Mouse (Mus musculus): ENCODE results near the gene Olfr76. TPM values are rescaled to one million over a fixed set of nuclear protein-coding genes. Genes with fewer than 3 reads are reported as not detected.
"Not testable (repeated sequence)": the region's sequence is repeated elsewhere in the genome, so short reads cannot be mapped to it uniquely, and the experiment has no call there.

Olfr76 gene
- not detected for total RNA-seq (2021)

DNA sequence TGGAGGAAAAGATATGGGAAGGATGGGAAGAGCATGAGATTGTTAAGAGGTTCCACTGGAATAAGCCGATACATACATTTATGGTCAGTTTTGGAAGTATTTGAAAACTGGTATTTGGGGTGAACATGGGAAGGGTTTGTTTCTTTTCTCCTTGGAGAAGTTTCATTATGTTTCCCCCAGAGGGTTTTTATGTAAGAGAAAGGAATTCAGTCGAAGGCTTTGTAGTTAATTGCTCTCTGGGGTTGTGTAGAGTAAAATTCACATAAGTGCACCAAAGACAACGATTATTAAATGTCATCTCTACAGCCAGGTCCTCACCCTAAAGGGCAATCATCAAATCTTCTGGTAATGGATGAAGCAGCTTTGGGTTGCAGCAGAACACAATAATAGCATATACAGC lies at the start of gene Olfr76:
Olfr76 (minus strand) TSS at position 101 of the 400 bp plus-strand sequence.
- no peak for DNase-seq (ENCODE audit: low spot score in 2 of 2)
- intact Hi-C loops (cut with DNase I), result no loop called here

DNA sequence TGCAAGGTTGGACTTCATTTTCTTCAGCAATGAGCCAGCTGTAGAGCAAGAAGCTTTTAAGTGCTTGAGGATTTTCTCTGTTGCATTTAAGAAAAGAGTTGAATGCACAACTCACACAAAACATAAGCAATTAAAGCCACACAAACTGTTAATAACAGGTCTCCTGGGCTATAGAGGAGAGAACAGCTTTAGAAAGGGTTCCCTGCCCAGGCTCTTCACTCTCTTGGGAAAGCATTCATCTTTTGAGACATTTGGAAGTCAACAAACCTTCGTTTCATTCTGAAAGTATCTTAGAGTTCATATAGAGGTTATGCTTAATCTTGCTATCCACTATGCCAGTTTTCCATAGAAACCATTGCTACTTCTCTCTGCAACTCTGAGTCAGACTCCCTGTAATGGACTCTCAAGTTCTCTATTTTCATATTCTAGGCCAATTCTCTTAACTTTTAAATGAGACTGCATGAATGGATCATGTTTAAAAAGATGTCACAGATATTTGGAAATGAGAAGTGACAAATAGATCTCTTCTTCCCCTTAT lies 47.1 kb upstream of the Olfr76 start, which contains the start of gene Olfr1555-ps1:
Olfr1555-ps1 (minus strand) TSS at position 51 of the 538 bp plus-strand sequence.
- DNase-seq (ENCODE audit: low spot score in 2 of 2); intact Hi-C loops (cut with DNase I): not testable (repeated sequence)

DNA sequence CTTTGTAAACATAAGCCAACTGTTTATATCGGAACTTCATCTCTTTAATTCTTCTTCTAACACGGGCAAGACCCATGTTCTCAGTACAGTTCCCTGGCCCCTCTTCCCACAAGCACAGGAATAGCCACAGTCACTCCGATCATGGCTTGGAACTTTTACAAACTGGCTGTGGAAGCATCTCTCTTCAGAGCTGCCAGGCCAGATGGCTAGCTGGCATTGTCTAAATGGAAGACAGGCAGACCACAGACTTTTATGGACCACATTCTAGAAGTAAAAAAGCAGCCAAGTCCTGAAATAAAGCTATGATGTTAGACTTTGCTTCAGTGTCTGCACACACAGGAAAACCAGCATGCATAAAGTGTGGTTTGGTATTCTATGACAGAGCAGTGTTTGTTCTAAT lies 22.4 kb upstream of the Olfr76 start:
- peak in 1 of 2 experiments; percentile 80 for DNase-seq (ENCODE audit: low spot score in 2 of 2)
- intact Hi-C loops (cut with DNase I), result loop anchor here (2.0 kb wide), 1 partner anchor 41 kb away; no protein-coding TSS in a partner anchor

DNA sequence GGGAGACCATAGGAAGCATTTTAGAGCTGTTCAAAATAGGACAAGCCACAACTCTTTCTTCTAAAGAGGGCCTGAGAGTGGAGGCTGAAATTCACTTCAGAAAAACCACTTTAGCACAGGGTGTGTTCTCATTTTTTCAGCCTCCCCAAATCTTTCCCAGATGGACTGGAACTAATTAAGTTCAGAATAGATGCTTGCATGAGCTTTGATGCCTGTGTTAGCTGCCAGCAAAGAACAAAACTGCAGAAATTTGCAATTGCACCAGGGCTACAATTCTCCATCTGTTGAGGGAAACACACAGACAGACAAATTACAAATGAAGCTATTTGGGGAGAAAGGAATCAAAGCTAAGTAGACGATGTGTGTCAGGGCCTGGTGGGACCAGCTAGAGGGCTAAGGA lies 20.4 kb upstream of the Olfr76 start:
- intact Hi-C loops (cut with DNase I), result loop anchor here (5.0 kb wide), 2 partner anchors 269 to 359 kb away; partner anchors contain the start of gene Dtx4
- DNase-seq (ENCODE audit: low spot score in 2 of 2), result peak; percentile 46 to 94

GRCm38 (mm10) chr19:12134289-12134688 lies 11.3 kb upstream of the Olfr76 start:
- intact Hi-C loops (cut with DNase I), result loop anchor here (10.0 kb wide), 1 partner anchor 461 kb away; the partner anchor contains the start of gene Gm4952
- peak; percentile 42 to 75 for DNase-seq (ENCODE audit: low spot score in 2 of 2)

GRCm38 (mm10) chr19:12116464-12116863 lies 6.5 kb downstream of the Olfr76 start:
- DNase-seq (ENCODE audit: low spot score in 2 of 2), result no peak
- intact Hi-C loops (cut with DNase I), result no loop called here

GRCm38 (mm10) chr19:12115797-12116196 lies 7.2 kb downstream of the Olfr76 start, which contains the start of gene Olfr1428:
Olfr1428 (minus strand) TSS chr19:12115897.
- no peak for DNase-seq (ENCODE audit: low spot score in 2 of 2)
- intact Hi-C loops (cut with DNase I), result no loop called here

DNA sequence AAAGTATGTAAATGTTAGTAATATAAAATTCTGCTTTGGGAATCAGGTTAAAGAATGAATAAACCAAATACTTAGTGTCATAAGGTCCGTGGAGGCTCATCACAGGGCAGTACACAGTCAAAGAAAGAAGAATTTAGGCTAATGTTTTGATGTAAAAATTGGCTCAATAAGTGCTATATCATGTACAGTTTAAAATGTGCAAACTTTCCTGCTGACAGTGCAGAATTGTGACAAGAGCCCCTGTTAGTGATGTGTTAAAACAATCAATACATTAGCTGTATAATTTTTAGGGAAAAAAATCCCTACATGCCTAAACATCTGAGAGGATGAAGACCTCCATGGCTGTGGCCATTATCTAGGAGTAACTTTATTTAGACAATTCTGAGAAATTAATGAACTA lies 9.2 kb downstream of the Olfr76 start:
- DNase-seq (ENCODE audit: low spot score in 2 of 2), result no peak
- intact Hi-C loops (cut with DNase I), result no loop called here

DNA sequence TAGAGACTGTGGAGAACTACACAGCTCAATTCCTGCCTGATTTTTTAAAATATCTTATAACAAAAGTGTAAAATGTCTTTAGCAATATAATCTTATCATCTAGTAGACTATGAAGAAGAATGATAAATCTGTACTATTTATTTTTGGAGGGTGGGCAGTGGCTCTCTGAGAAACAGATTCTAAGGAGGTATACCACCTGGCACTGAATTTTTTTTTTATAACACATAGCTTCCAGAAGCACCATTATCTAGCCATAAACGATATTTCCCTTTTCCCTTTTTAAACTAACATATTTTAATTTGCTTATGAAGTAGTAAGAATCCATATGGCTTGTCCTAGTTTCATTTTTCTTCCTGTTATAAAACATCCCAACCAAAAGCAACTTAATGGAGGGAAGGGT lies 18.5 kb downstream of the Olfr76 start:
- intact Hi-C loops (cut with DNase I), result loop anchor here (2.0 to 5.0 kb wide), 2 partner anchors 40 to 92 kb away; no protein-coding TSS in a partner anchor
- DNase-seq (ENCODE audit: low spot score in 2 of 2), result peak in 1 of 2 experiments; percentile 61

DNA sequence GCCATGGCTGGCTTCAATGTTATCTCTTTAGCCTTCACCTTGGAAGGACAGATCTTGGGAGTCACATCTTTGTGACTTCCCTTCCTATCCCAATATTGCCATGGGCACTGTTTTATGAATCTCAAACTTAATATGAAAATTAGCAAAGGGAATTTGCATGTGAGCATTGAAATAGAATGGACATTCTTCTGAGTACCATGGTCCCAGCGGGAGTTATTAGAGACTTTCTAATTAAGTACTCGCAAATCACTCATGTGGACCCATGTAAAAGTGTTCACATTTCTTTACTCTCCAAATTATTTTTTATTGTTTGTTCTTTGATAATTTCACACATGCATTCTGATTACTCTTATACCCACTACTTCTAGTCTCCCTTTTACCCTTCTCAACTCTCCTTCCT lies 19.8 kb downstream of the Olfr76 start, which contains the start of gene Olfr1427:
Olfr1427 (minus strand) TSS at position 101 of the 400 bp plus-strand sequence.
- DNase-seq (ENCODE audit: low spot score in 2 of 2), result no peak
- intact Hi-C loops (cut with DNase I), result loop anchor here (5.0 kb wide), 1 partner anchor 91 kb away; no protein-coding TSS in a partner anchor

- intact Hi-C loops (cut with DNase I), result no loop called here
- DNase-seq (ENCODE audit: low spot score in 2 of 2), result no peak
These were observed 31.1 kb downstream of the Olfr76 start, which contains the start of gene Olfr1426 for GRCm38 (mm10) chr19:12091913-12092312. Olfr1426 (minus strand) TSS chr19:12092013.

GRCm38 (mm10) chr19:12077631-12078030 lies 45.4 kb downstream of the Olfr76 start, which contains the start of gene Olfr1425:
Olfr1425 (minus strand) TSS chr19:12077731.
- intact Hi-C loops (cut with DNase I); DNase-seq (ENCODE audit: low spot score in 2 of 2): not testable (repeated sequence)

- intact Hi-C loops (cut with DNase I); DNase-seq (ENCODE audit: low spot score in 2 of 2): not testable (repeated sequence)
These were observed 53.5 kb downstream of the Olfr76 start for GRCm38 (mm10) chr19:12069546-12069945.

Other genes starting within 250 kb of the Olfr76 start
- gene Olfr1419, start 248.1 kb downstream of the Olfr76 start, total RNA-seq (2021), result not detected
- not detected for gene Olfr1420, start 236.6 kb downstream of the Olfr76 start, total RNA-seq (2021)
- gene Patl1, start 210.8 kb downstream of the Olfr76 start, total RNA-seq (2021), result 10 to 100 TPM; 18.7 to 21.0 TPM
- gene Osbp, start 157.3 kb downstream of the Olfr76 start, total RNA-seq (2021), result 10 to 100 TPM; 55.3 to 58.9 TPM
- gene Olfr1423, start 81.9 kb downstream of the Olfr76 start, total RNA-seq (2021), result not detected
- not detected for gene Olfr1424, start 60.5 kb downstream of the Olfr76 start, total RNA-seq (2021)
- not detected for gene Olfr1425, start 45.5 kb downstream of the Olfr76 start, total RNA-seq (2021)
- not detected for gene Olfr1426, start 31.2 kb downstream of the Olfr76 start, total RNA-seq (2021)
- gene Olfr1427, start 19.9 kb downstream of the Olfr76 start, total RNA-seq (2021), result not detected
- not detected for gene Olfr1428, start 7.3 kb downstream of the Olfr76 start, total RNA-seq (2021)
- gene Olfr1555-ps1, start 46.9 kb upstream of the Olfr76 start, total RNA-seq (2021), result not detected
- not detected for gene Olfr1431, start 77.4 kb upstream of the Olfr76 start, total RNA-seq (2021)
- gene Olfr1432, start 109.4 kb upstream of the Olfr76 start, total RNA-seq (2021), result not detected
- gene Olfr262, start 118.5 kb upstream of the Olfr76 start, total RNA-seq (2021), result not detected
- not detected for gene Olfr235, start 137.8 kb upstream of the Olfr76 start, total RNA-seq (2021)
- gene Olfr1434, start 156.7 kb upstream of the Olfr76 start, total RNA-seq (2021), result not detected
- not detected for gene Olfr1436, start 175.9 kb upstream of the Olfr76 start, total RNA-seq (2021)
- gene Olfr1437, start 201.9 kb upstream of the Olfr76 start, total RNA-seq (2021), result not detected
- not detected for gene Olfr1438-ps1, start 212.7 kb upstream of the Olfr76 start, total RNA-seq (2021)